Mouse (Mus musculus): Measurements from ENCODE around the gene Odf3b.

GRCm38 (mm10) chr15:89402471-89402870, 23.4 kb upstream of the Odf3b start:
- no peak for TF ChIP-seq JUND (conservative IDR thresholded peaks at IDR 0.05; ENCODE audit: low read depth, low read length)
- TF ChIP-seq MAZ (IDR thresholded peaks at IDR 0.05; ENCODE audit: low read depth, low read length) = no peak
- no peak for TF ChIP-seq TCF12 (IDR thresholded peaks at IDR 0.05; ENCODE audit: low read depth, low read length)
- no peak for TF ChIP-seq GABPA (IDR thresholded peaks at IDR 0.05; ENCODE audit: insufficient replicate concordance, low read depth, low read length)

Data from CH12.LX (cell line).